Mouse (Mus musculus): ENCODE measurements around the gene Tmem114. TPM values are rescaled to one million over a fixed set of nuclear protein-coding genes. Genes with fewer than 3 reads are reported as not detected.

Gene Tmem114
- polyA plus RNA-seq, 1 experiment from 2014 or later: not detected

GRCm38 (mm10) chr16:8402663-8403062, 22.3 kb downstream of the Tmem114 start:
- Histone ChIP-seq H3K27me3 (ENCODE audit: control insufficient read depth, insufficient read depth, low read length) (no peaks in the 10 kb centered on the region), H3K4me3 (ENCODE audit: low read depth, low read length) (no peak overlapping the region), H3K4me2 (replicated peaks; ENCODE audit: low read depth) (no peak overlapping the region), H3K9ac (ENCODE audit: low read length) (no peak overlapping the region), H3K27ac (replicated peaks) (no peak overlapping the region), H3K36me3 (ENCODE audit: control insufficient read depth, insufficient read depth, low read length) (no peaks in the 10 kb centered on the region), H3K4me1 (replicated peaks; ENCODE audit: control insufficient read depth, insufficient read depth) (no peaks in the 10 kb centered on the region), H3K9me3 (ENCODE audit: control insufficient read depth, low read length) (no peaks in the 10 kb centered on the region)
- ATAC-seq (ENCODE audit: low FRiP score, low TSS enrichment) (no peak), DNase-seq (ENCODE audit: low spot score) (no peak)
- WGBS: 77% methylated on average over 2 of the region's 2 CpGs
- TF ChIP-seq EP300 (optimal IDR thresholded peaks at IDR 0.05) (no peak), CTCF (IDR thresholded peaks at IDR 0.05; ENCODE audit: low read depth) (peak; percentile 31)

DNA sequence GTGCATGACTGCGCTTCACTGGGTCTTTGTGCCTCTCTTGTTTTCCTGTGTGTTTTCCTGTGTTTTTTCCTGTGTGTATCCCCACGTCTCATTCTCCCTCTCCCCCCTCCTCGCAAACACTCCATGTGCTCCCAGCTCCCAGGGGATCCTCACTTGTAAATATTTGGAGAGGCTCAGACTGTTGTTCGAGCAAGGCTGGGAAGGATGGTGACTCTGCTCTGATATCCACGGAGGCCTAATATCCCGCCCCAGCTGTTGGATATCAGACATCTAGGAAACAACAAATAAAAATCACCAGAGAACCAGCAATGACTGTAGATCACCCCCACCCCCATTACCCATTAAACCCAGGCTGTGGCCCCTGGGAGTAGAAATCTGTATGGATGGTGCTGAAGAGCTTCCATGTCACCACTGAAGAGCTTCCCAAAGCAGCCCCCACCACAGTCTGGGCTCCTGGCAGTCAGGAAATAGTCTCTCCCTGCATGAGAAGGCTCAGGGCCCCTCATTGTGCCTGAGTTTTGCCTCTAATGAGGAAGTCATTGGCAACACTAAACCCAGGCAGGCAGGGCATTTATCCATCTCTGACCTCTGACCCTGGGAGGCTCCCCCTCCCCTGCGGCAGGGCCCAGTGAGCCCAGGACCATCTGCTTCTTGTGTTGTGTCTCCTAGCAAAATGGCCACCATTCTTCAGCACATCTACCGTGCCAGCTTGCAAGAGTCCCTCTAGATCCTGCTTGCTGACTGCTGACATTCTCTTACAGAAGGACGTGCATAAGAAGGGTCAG, 23.6 kb downstream of the Tmem114 start:
- no peaks in the 10 kb centered on the region for H3K9me3 ChIP-seq (ENCODE audit: control insufficient read depth, low read length)
- no peak for DNase-seq (ENCODE audit: low spot score)
- no peaks in the 10 kb centered on the region for H3K4me1 ChIP-seq (replicated peaks; ENCODE audit: control insufficient read depth, insufficient read depth)
- H3K27ac ChIP-seq (replicated peaks): no peak overlapping the region
- no peaks in the 10 kb centered on the region for H3K36me3 ChIP-seq (ENCODE audit: control insufficient read depth, insufficient read depth, low read length)
- no peak overlapping the region for H3K4me3 ChIP-seq (ENCODE audit: low read depth, low read length)
- no peak overlapping the region for H3K9ac ChIP-seq (ENCODE audit: low read length)
- no peaks in the 10 kb centered on the region for H3K27me3 ChIP-seq (ENCODE audit: control insufficient read depth, insufficient read depth, low read length)
- TF ChIP-seq CTCF (IDR thresholded peaks at IDR 0.05; ENCODE audit: low read depth) (no peak), EP300 (optimal IDR thresholded peaks at IDR 0.05) (no peak)
- 37% methylated on average over 9 of the region's 9 CpGs for WGBS
- ATAC-seq (ENCODE audit: low FRiP score, low TSS enrichment): no peak
- H3K4me2 ChIP-seq (replicated peaks; ENCODE audit: low read depth): no peak overlapping the region

- Histone ChIP-seq H3K4me3 (ENCODE audit: low read depth, low read length) (no peak overlapping the region), H3K4me1 (replicated peaks; ENCODE audit: control insufficient read depth, insufficient read depth) (no peaks in the 10 kb centered on the region), H3K9me3 (ENCODE audit: control insufficient read depth, low read length) (no peaks in the 10 kb centered on the region), H3K4me2 (replicated peaks; ENCODE audit: low read depth) (no peak overlapping the region), H3K9ac (ENCODE audit: low read length) (no peak overlapping the region), H3K27me3 (ENCODE audit: control insufficient read depth, insufficient read depth, low read length) (no peaks in the 10 kb centered on the region), H3K36me3 (ENCODE audit: control insufficient read depth, insufficient read depth, low read length) (no peaks in the 10 kb centered on the region), H3K27ac (replicated peaks) (no peak overlapping the region)
- TF ChIP-seq CTCF (IDR thresholded peaks at IDR 0.05; ENCODE audit: low read depth) (no peak), EP300 (optimal IDR thresholded peaks at IDR 0.05) (no peak)
- DNase-seq (ENCODE audit: low spot score) (no peak), ATAC-seq (ENCODE audit: low FRiP score, low TSS enrichment) (no peak)
- 60% methylated on average over 6 of the region's 6 CpGs for WGBS
These were observed 25.1 kb downstream of the Tmem114 start for GRCm38 (mm10) chr16:8399868-8400267.

- no peak for TF ChIP-seq CTCF (IDR thresholded peaks at IDR 0.05; ENCODE audit: low read depth)
- TF ChIP-seq EP300 (optimal IDR thresholded peaks at IDR 0.05): no peak
- no peaks in the 10 kb centered on the region for H3K9me3 ChIP-seq (ENCODE audit: control insufficient read depth, low read length)
- no peak overlapping the region for H3K9ac ChIP-seq (ENCODE audit: low read length)
- no peaks in the 10 kb centered on the region for H3K4me1 ChIP-seq (replicated peaks; ENCODE audit: control insufficient read depth, insufficient read depth)
- H3K27ac ChIP-seq (replicated peaks): no peak overlapping the region
- H3K4me2 ChIP-seq (replicated peaks; ENCODE audit: low read depth): no peak overlapping the region
- H3K27me3 ChIP-seq (ENCODE audit: control insufficient read depth, insufficient read depth, low read length): no peaks in the 10 kb centered on the region
- ATAC-seq (ENCODE audit: low FRiP score, low TSS enrichment): no peak
- H3K36me3 ChIP-seq (ENCODE audit: control insufficient read depth, insufficient read depth, low read length): no peaks in the 10 kb centered on the region
- no peak for DNase-seq (ENCODE audit: low spot score)
- no peak overlapping the region for H3K4me3 ChIP-seq (ENCODE audit: low read depth, low read length)
These were observed 30.0 kb downstream of the Tmem114 start for GRCm38 (mm10) chr16:8394946-8395345.

- H3K4me2 ChIP-seq (replicated peaks; ENCODE audit: low read depth): no peak overlapping the region
- no peak for DNase-seq (ENCODE audit: low spot score)
- no peak overlapping the region for H3K27ac ChIP-seq (replicated peaks)
- H3K9me3 ChIP-seq (ENCODE audit: control insufficient read depth, low read length): no peaks in the 10 kb centered on the region
- TF ChIP-seq EP300 (optimal IDR thresholded peaks at IDR 0.05): no peak
- 0 out of 2 replicates have a peak, but pooled peaks have one; percentile 2 for TF ChIP-seq CTCF (IDR thresholded peaks at IDR 0.05; ENCODE audit: low read depth)
- no peaks in the 10 kb centered on the region for H3K4me1 ChIP-seq (replicated peaks; ENCODE audit: control insufficient read depth, insufficient read depth)
- no peak overlapping the region for H3K9ac ChIP-seq (ENCODE audit: low read length)
- no peak overlapping the region for H3K4me3 ChIP-seq (ENCODE audit: low read depth, low read length)
- 82% methylated on average over 1 of the region's 1 CpGs for WGBS
- H3K36me3 ChIP-seq (ENCODE audit: control insufficient read depth, insufficient read depth, low read length): no peaks in the 10 kb centered on the region
- H3K27me3 ChIP-seq (ENCODE audit: control insufficient read depth, insufficient read depth, low read length): no peaks in the 10 kb centered on the region
- no peak for ATAC-seq (ENCODE audit: low FRiP score, low TSS enrichment)
These were observed 36.4 kb downstream of the Tmem114 start for GRCm38 (mm10) chr16:8388491-8388890.

- Histone ChIP-seq H3K9me3 (ENCODE audit: control insufficient read depth, low read length) (no peaks in the 10 kb centered on the region), H3K36me3 (ENCODE audit: control insufficient read depth, insufficient read depth, low read length) (no peaks in the 10 kb centered on the region), H3K27ac (replicated peaks) (no peak overlapping the region), H3K4me1 (replicated peaks; ENCODE audit: control insufficient read depth, insufficient read depth) (no peaks in the 10 kb centered on the region), H3K27me3 (ENCODE audit: control insufficient read depth, insufficient read depth, low read length) (no peaks in the 10 kb centered on the region), H3K4me3 (ENCODE audit: low read depth, low read length) (no peak overlapping the region), H3K4me2 (replicated peaks; ENCODE audit: low read depth) (no peak overlapping the region), H3K9ac (ENCODE audit: low read length) (no peak overlapping the region)
- ATAC-seq (ENCODE audit: low FRiP score, low TSS enrichment) (no peak), DNase-seq (ENCODE audit: low spot score) (no peak)
- TF ChIP-seq CTCF (IDR thresholded peaks at IDR 0.05; ENCODE audit: low read depth): no peak
- no peak for TF ChIP-seq EP300 (optimal IDR thresholded peaks at IDR 0.05)
- WGBS: 82% methylated on average over 6 of the region's 6 CpGs
These were observed 38.5 kb downstream of the Tmem114 start for GRCm38 (mm10) chr16:8386386-8386785.

Data from stomach, postnatal 0 days (tissue).